Comparison of ENCODE assay signal across 20 mouse cellular contexts in genomic region chr13:59653136-59653535, GRCm38 (mm10). TPM values are rescaled to one million over a fixed set of nuclear protein-coding genes. Genes with fewer than 3 reads are reported as not detected.
A peak's percentile ranks its signal among the peaks of the same experiment; 100 is the strongest.
DNase-seq lines count a peak whose midpoint lies in the region; ATAC-seq and TF ChIP-seq lines count a peak whose summit lies in the region.
"Had no signal": no experiment of that assay in that cellular context is flagged by ENCODE, and none has a peak within 500 bp of the region (broad histone marks: within the 10 kb centered on the region; RNA-seq: fewer than 3 reads in every experiment).

No protein-coding gene starts in this region.

- ATAC-seq in hindbrain, postnatal 0 days: no peak
- no peak for ATAC-seq in neural tube, embryonic 12.5 days (ENCODE audit: low FRiP score, low read depth)
- ATAC-seq: inflammation-experienced regulatory T-cells, adult 6 months had no signal

- no peak for DNase-seq in hindbrain, embryonic 10.5 days (ENCODE audit: low spot score)
- no peak for DNase-seq in hindbrain, postnatal 0 days (ENCODE audit: low spot score)
- no peak for DNase-seq in neural tube, embryonic 10.5 days (ENCODE audit: extremely low spot score, low spot score)
- peak; percentile 28 for DNase-seq in mesoderm, embryonic 11.5 days (ENCODE audit: low read depth, low spot score)
- DNase-seq in layer of hippocampus, postnatal 36 days: no peak
- DNase-seq in spleen, postnatal 4 days (ENCODE audit: low spot score in 2 of 2): no peak
- DNase-seq: adrenal gland, postnatal 14 days; cerebellum, postnatal 14 days; kidney, postnatal 4 days; liver; lung, embryonic 14.5 days had no signal

- WGBS in hindbrain, embryonic 10.5 days: 64% methylated on average over 3 of the region's 3 CpGs
- 61% methylated on average over 3 of the region's 3 CpGs for WGBS in hindbrain, postnatal 0 days
- WGBS in neural tube, embryonic 12.5 days: 61% methylated on average over 3 of the region's 3 CpGs

- H3K9ac ChIP-seq in hindbrain, postnatal 0 days (replicated peaks; ENCODE audit: low read length): no peak overlapping the region
- no peak overlapping the region for H3K9ac ChIP-seq in neural tube, embryonic 12.5 days
- H3K9ac ChIP-seq: embryonic facial prominence, embryonic 12.5 days; heart, embryonic 15.5 days; lung, embryonic 14.5 days had no signal

- TF ChIP-seq CTCF in hindbrain, postnatal 0 days (IDR thresholded peaks at IDR 0.05; ENCODE audit: low read depth): no peak

- peaks cover 3% of the 10 kb centered on the region for H3K9me3 ChIP-seq in hindbrain, embryonic 10.5 days
- H3K9me3 ChIP-seq in hindbrain, postnatal 0 days (ENCODE audit: low read length): no peaks in the 10 kb centered on the region
- no peaks in the 10 kb centered on the region for H3K9me3 ChIP-seq in neural tube, embryonic 12.5 days
- H3K9me3 ChIP-seq: embryonic facial prominence, embryonic 12.5 days; heart, embryonic 15.5 days had no signal

- H3K4me2 ChIP-seq in hindbrain, postnatal 0 days (ENCODE audit: low read depth, low read length): no peak overlapping the region
- no peak overlapping the region for H3K4me2 ChIP-seq in neural tube, embryonic 12.5 days (replicated peaks)
- H3K4me2 ChIP-seq: embryonic facial prominence, embryonic 12.5 days; heart, embryonic 15.5 days; lung, embryonic 14.5 days had no signal

- H3K27me3 ChIP-seq in hindbrain, embryonic 10.5 days (ENCODE audit: insufficient read depth, poor library complexity, severe bottlenecking): no peaks in the 10 kb centered on the region
- no peaks in the 10 kb centered on the region for H3K27me3 ChIP-seq in hindbrain, postnatal 0 days (ENCODE audit: insufficient read depth, low read length)
- no peaks in the 10 kb centered on the region for H3K27me3 ChIP-seq in neural tube, embryonic 12.5 days (replicated peaks)
- H3K27me3 ChIP-seq: embryonic facial prominence, embryonic 12.5 days; heart, embryonic 15.5 days had no signal

- peaks cover 71% of the 10 kb centered on the region for H3K4me1 ChIP-seq in hindbrain, embryonic 10.5 days (replicated peaks)
- H3K4me1 ChIP-seq in hindbrain, postnatal 0 days (ENCODE audit: insufficient read depth, low read length): peaks cover 7% of the 10 kb centered on the region
- H3K4me1 ChIP-seq in neural tube, embryonic 12.5 days: peaks cover 44% of the 10 kb centered on the region

- H3K27ac ChIP-seq in hindbrain, embryonic 10.5 days: peak overlapping the region; percentile 59
- H3K27ac ChIP-seq in hindbrain, postnatal 0 days: no peak overlapping the region; the same call in 1 of the 2 replicates
- peak overlapping the region; percentile 37; the same call in 1 of the 2 replicates for H3K27ac ChIP-seq in neural tube, embryonic 12.5 days
- H3K27ac ChIP-seq: embryonic facial prominence, embryonic 12.5 days; heart, embryonic 15.5 days had no signal

- H3K36me3 ChIP-seq in hindbrain, embryonic 10.5 days: peaks cover 89% of the 10 kb centered on the region
- peaks cover 7% of the 10 kb centered on the region; the same call in 1 of the 2 replicates for H3K36me3 ChIP-seq in hindbrain, postnatal 0 days (ENCODE audit: insufficient read depth, low read length)
- H3K36me3 ChIP-seq in neural tube, embryonic 12.5 days: peaks cover 32% of the 10 kb centered on the region

- H3K4me3 ChIP-seq in hindbrain, embryonic 10.5 days: no peak overlapping the region
- no peak overlapping the region for H3K4me3 ChIP-seq in hindbrain, postnatal 0 days (ENCODE audit: low read length)
- no peak overlapping the region for H3K4me3 ChIP-seq in neural tube, embryonic 12.5 days
- H3K4me3 ChIP-seq: embryonic facial prominence, embryonic 12.5 days; heart, embryonic 15.5 days had no signal

RNA-seq across cellular contexts. Expression of gene Golm1, which starts 22.5 kb away (rescaled TPM):
- 144 and 181 TPM in 2 replicates for polyA plus RNA-seq in hindbrain, embryonic 10.5 days (2016; fragmentation: Nextera tagmentation; extraction: Ambion mirVana)
- 16.8 and 17.9 TPM in 2 replicates for total RNA-seq in hindbrain, postnatal 0 days (2014; rRNA removed)
- 20.2 and 22.9 TPM in 2 replicates for polyA plus RNA-seq in hindbrain, postnatal 0 days (2015; fragmentation: Nextera tagmentation; extraction: Ambion mirVana)
- polyA plus RNA-seq in neural tube, embryonic 12.5 days (2016; fragmentation: Nextera tagmentation; extraction: Ambion mirVana): 101 and 105 TPM in 2 replicates
- 10 to 100 TPM; 64.3 to 74.2 TPM for total RNA-seq in layer of hippocampus, postnatal 36 days (2021)

RNA-seq across cellular contexts. Expression of gene 4921517D22Rik, which starts 40.8 kb away (rescaled TPM):
- polyA plus RNA-seq in hindbrain, embryonic 10.5 days (2016; fragmentation: Nextera tagmentation; extraction: Ambion mirVana): not detected in 2 replicates
- not detected in 2 replicates for total RNA-seq in hindbrain, postnatal 0 days (2014; rRNA removed)
- not detected in 2 replicates for polyA plus RNA-seq in hindbrain, postnatal 0 days (2015; fragmentation: Nextera tagmentation; extraction: Ambion mirVana)
- polyA plus RNA-seq in neural tube, embryonic 12.5 days (2016; fragmentation: Nextera tagmentation; extraction: Ambion mirVana): not detected in 2 replicates
- total RNA-seq in layer of hippocampus, postnatal 36 days (2021): not detected
- total RNA-seq: adrenal gland, postnatal 14 days; gastrocnemius, postnatal 4 days; megakaryocyte progenitor cell, adult 5-6 weeks; MEL had no signal
- polyA plus RNA-seq: embryonic facial prominence, embryonic 12.5 days; frontal cortex, adult 2 months; heart, embryonic 15.5 days; inflammation-experienced regulatory T-cells, adult 6 months; lung, embryonic 14.5 days; spleen, adult 2 months had no signal

RNA-seq across cellular contexts. Expression of gene Spata31d1a, which starts 57.0 kb away (rescaled TPM):
- polyA plus RNA-seq in hindbrain, embryonic 10.5 days (2016; fragmentation: Nextera tagmentation; extraction: Ambion mirVana): 0.05 TPM in 1 of 2 replicates, not detected in the other
- not detected in 2 replicates for total RNA-seq in hindbrain, postnatal 0 days (2014; rRNA removed)
- 0.09 and 0.16 TPM in 2 replicates for polyA plus RNA-seq in hindbrain, postnatal 0 days (2015; fragmentation: Nextera tagmentation; extraction: Ambion mirVana)
- polyA plus RNA-seq in neural tube, embryonic 12.5 days (2016; fragmentation: Nextera tagmentation; extraction: Ambion mirVana): 0.06 TPM in 1 of 2 replicates, not detected in the other
- under 1 TPM; 0.08 to 0.40 TPM for total RNA-seq in layer of hippocampus, postnatal 36 days (2021)
- total RNA-seq: adrenal gland, postnatal 14 days; megakaryocyte progenitor cell, adult 5-6 weeks; MEL had no signal
- polyA plus RNA-seq: embryonic facial prominence, embryonic 12.5 days; inflammation-experienced regulatory T-cells, adult 6 months; lung, embryonic 14.5 days; spleen, adult 2 months had no signal

RNA-seq across cellular contexts. Expression of gene Spata31d1b, which starts 58.9 kb away (rescaled TPM):
- polyA plus RNA-seq in hindbrain, embryonic 10.5 days (2016; fragmentation: Nextera tagmentation; extraction: Ambion mirVana): 0.04 TPM in 1 of 2 replicates, not detected in the other
- total RNA-seq in hindbrain, postnatal 0 days (2014; rRNA removed): 0.21 TPM in 1 of 2 replicates, not detected in the other
- polyA plus RNA-seq in hindbrain, postnatal 0 days (2015; fragmentation: Nextera tagmentation; extraction: Ambion mirVana): not detected in 2 replicates
- not detected in 2 replicates for polyA plus RNA-seq in neural tube, embryonic 12.5 days (2016; fragmentation: Nextera tagmentation; extraction: Ambion mirVana)
- total RNA-seq in layer of hippocampus, postnatal 36 days (2021): under 1 TPM; 0.07 to 0.20 TPM
- total RNA-seq: adrenal gland, postnatal 14 days; megakaryocyte progenitor cell, adult 5-6 weeks; MEL had no signal
- polyA plus RNA-seq: embryonic facial prominence, embryonic 12.5 days; frontal cortex, adult 2 months; heart, embryonic 15.5 days; inflammation-experienced regulatory T-cells, adult 6 months; lung, embryonic 14.5 days; spleen, adult 2 months had no signal
